Mouse (Mus musculus) heart, embryonic 12.5 days (tissue): ENCODE measurements around the gene Atp6v0a4. TPM values are rescaled to one million over a fixed set of nuclear protein-coding genes. Genes with fewer than 3 reads are reported as not detected.
A peak's percentile ranks its signal among the peaks of the same experiment; 100 is the strongest.

Experiments used
- ATAC-seq: fragments of 200-750 bp; cut with Nextera tagmentation; 2 replicates; pipeline ENCODE4 v1.8.0; 2017; ENCODE audit warnings: moderate TSS enrichment, moderate library complexity; ENCODE audit not compliant: insufficient number of reproducible peaks, low FRiP score
- H3K27ac ChIP-seq: fragments of 300-500 bp; sonication (generic); 2 replicates; pipeline ENCODE4 v1.5.1; 2016; ENCODE audit warnings: mild to moderate bottlenecking, moderate library complexity; ENCODE audit not compliant: poor library complexity, severe bottlenecking
- H3K27me3 ChIP-seq: fragments of 300-500 bp; sonication (generic); replicated peaks from 2 replicates; pipeline ENCODE4 v1.6.1; 2016; ENCODE audit warnings: mild to moderate bottlenecking, moderate library complexity
- H3K36me3 ChIP-seq: fragments of 300-500 bp; sonication (generic); 2 replicates; pipeline ENCODE4 v1.6.1; 2016; ENCODE audit warnings: mild to moderate bottlenecking, moderate library complexity
- H3K4me1 ChIP-seq: fragments of 300-500 bp; sonication (generic); replicated peaks from 2 replicates; pipeline ENCODE4 v1.6.1; 2016; ENCODE audit warnings: mild to moderate bottlenecking
- H3K4me2 ChIP-seq: fragments of 300-500 bp; sonication (generic); 2 replicates; pipeline ENCODE4 v1.6.1; 2016; ENCODE audit warnings: mild to moderate bottlenecking, moderate library complexity
- H3K4me3 ChIP-seq: fragments of 300-500 bp; sonication (generic); 2 replicates; pipeline ENCODE4 v1.5.1; 2016; ENCODE audit warnings: mild to moderate bottlenecking
- H3K9ac ChIP-seq: fragments of 300-500 bp; sonication (generic); 2 replicates; pipeline ENCODE4 v1.6.1; 2016; ENCODE audit warnings: mild to moderate bottlenecking, moderate library complexity
- H3K9me3 ChIP-seq: fragments of 300-500 bp; sonication (generic); replicated peaks from 2 replicates; pipeline ENCODE4 v1.6.1; 2016; ENCODE audit warnings: mild to moderate bottlenecking, moderate library complexity
- WGBS: fragments of 180-500 bp; shearing (Covaris S2); methylation state at CpG from one replicate; pipeline ENCODE4 v1.1.7; 2016; 5-methylcytosine and 5-hydroxymethylcytosine counted together
- polyA plus RNA-seq: library from polyadenylated mRNA; unstranded; fragments of >200 nt; fragmentation: Nextera tagmentation; extraction: Ambion mirVana; gene quantifications from 2 replicates; pipeline ENCODE4 v1.2.1, GENCODE M21; 2016

Atp6v0a4 gene
- polyA plus RNA-seq: 0.06 and 0.15 TPM in 2 replicates

GRCm38 (mm10) chr6:38124207-38124835 is at the start of gene Atp6v0a4:
Atp6v0a4 (minus strand) TSS chr6:38124586.
- Histone ChIP-seq H3K9me3 (no peaks in the 10 kb centered on the region), H3K36me3 (peaks cover 16% of the 10 kb centered on the region), H3K27me3 (no peaks in the 10 kb centered on the region), H3K27ac (no peak within 1 kb of the TSS), H3K9ac (no peak within 1 kb of the TSS), H3K4me3 (no peak within 1 kb of the TSS), H3K4me2 (no peak within 1 kb of the TSS), H3K4me1 (peaks cover 17% of the 10 kb centered on the region)
- WGBS: 86% methylated on average over 7 of the region's 7 CpGs
- ATAC-seq: no peak

GRCm38 (mm10) chr6:38165385-38165784 is 41.0 kb upstream of the Atp6v0a4 start:
- Histone ChIP-seq H3K4me2 (no peak overlapping the region), H3K4me3 (no peak overlapping the region), H3K27ac (no peak overlapping the region), H3K9ac (no peak overlapping the region), H3K9me3 (no peaks in the 10 kb centered on the region), H3K27me3 (no peaks in the 10 kb centered on the region), H3K4me1 (no peaks in the 10 kb centered on the region), H3K36me3 (peaks cover 19% of the 10 kb centered on the region)
- 72% methylated on average over 6 of the region's 6 CpGs for WGBS
- no peak for ATAC-seq

- Histone ChIP-seq H3K27ac (no peak overlapping the region), H3K27me3 (no peaks in the 10 kb centered on the region), H3K36me3 (peaks cover 14% of the 10 kb centered on the region), H3K4me1 (no peaks in the 10 kb centered on the region), H3K9me3 (no peaks in the 10 kb centered on the region), H3K4me3 (no peak overlapping the region), H3K9ac (no peak overlapping the region), H3K4me2 (no peak overlapping the region)
- ATAC-seq: no peak
- 88% methylated on average over 6 of the region's 6 CpGs for WGBS
Observed at GRCm38 (mm10) chr6:38164705-38165104, 40.3 kb upstream of the Atp6v0a4 start.

GRCm38 (mm10) chr6:38162825-38163504 is 38.6 kb upstream of the Atp6v0a4 start:
- no peak overlapping the region for H3K27ac ChIP-seq
- H3K27me3 ChIP-seq: no peaks in the 10 kb centered on the region
- WGBS: 77% methylated on average over 14 of the region's 14 CpGs
- ATAC-seq: no peak
- H3K4me2 ChIP-seq: no peak overlapping the region
- no peak overlapping the region for H3K4me3 ChIP-seq
- no peaks in the 10 kb centered on the region for H3K9me3 ChIP-seq
- H3K36me3 ChIP-seq: peaks cover 12% of the 10 kb centered on the region
- no peaks in the 10 kb centered on the region for H3K4me1 ChIP-seq
- H3K9ac ChIP-seq: no peak overlapping the region

GRCm38 (mm10) chr6:38160556-38160955 is 36.2 kb upstream of the Atp6v0a4 start:
- H3K27ac ChIP-seq: no peak overlapping the region
- no peaks in the 10 kb centered on the region for H3K9me3 ChIP-seq
- H3K9ac ChIP-seq: no peak overlapping the region
- no peak overlapping the region for H3K4me2 ChIP-seq
- no peak overlapping the region for H3K4me3 ChIP-seq
- no peak for ATAC-seq
- WGBS: 56% methylated on average over 2 of the region's 2 CpGs
- 0 out of 2 replicates have a peak, but pooled peaks cover 6% of the 10 kb centered on the region for H3K36me3 ChIP-seq
- H3K4me1 ChIP-seq: no peaks in the 10 kb centered on the region
- no peaks in the 10 kb centered on the region for H3K27me3 ChIP-seq

- no peaks in the 10 kb centered on the region for H3K9me3 ChIP-seq
- H3K4me3 ChIP-seq: no peak overlapping the region
- no peaks in the 10 kb centered on the region for H3K4me1 ChIP-seq
- 22% methylated on average over 3 of the region's 3 CpGs for WGBS
- no peak overlapping the region for H3K9ac ChIP-seq
- no peaks in the 10 kb centered on the region for H3K27me3 ChIP-seq
- H3K36me3 ChIP-seq: 0 out of 2 replicates have a peak, but pooled peaks cover 6% of the 10 kb centered on the region
- no peak overlapping the region for H3K4me2 ChIP-seq
- no peak for ATAC-seq
- H3K27ac ChIP-seq: no peak overlapping the region
Observed at GRCm38 (mm10) chr6:38160102-38160501, 35.7 kb upstream of the Atp6v0a4 start.

GRCm38 (mm10) chr6:38159576-38159975 is 35.2 kb upstream of the Atp6v0a4 start:
- WGBS: 82% methylated on average over 4 of the region's 4 CpGs
- 0 out of 2 replicates have a peak, but pooled peaks cover 4% of the 10 kb centered on the region for H3K36me3 ChIP-seq
- no peak overlapping the region for H3K4me3 ChIP-seq
- H3K9me3 ChIP-seq: no peaks in the 10 kb centered on the region
- no peaks in the 10 kb centered on the region for H3K27me3 ChIP-seq
- H3K27ac ChIP-seq: no peak overlapping the region
- H3K4me1 ChIP-seq: no peaks in the 10 kb centered on the region
- no peak overlapping the region for H3K9ac ChIP-seq
- no peak overlapping the region for H3K4me2 ChIP-seq
- no peak for ATAC-seq

GRCm38 (mm10) chr6:38157925-38158324 is 33.5 kb upstream of the Atp6v0a4 start:
- Histone ChIP-seq H3K27ac (no peak overlapping the region), H3K9ac (no peak overlapping the region), H3K9me3 (no peaks in the 10 kb centered on the region), H3K4me3 (no peak overlapping the region), H3K27me3 (no peaks in the 10 kb centered on the region), H3K36me3 (no peaks in the 10 kb centered on the region), H3K4me2 (no peak overlapping the region), H3K4me1 (no peaks in the 10 kb centered on the region)
- ATAC-seq: no peak
- WGBS: 86% methylated on average over 16 of the region's 16 CpGs

GRCm38 (mm10) chr6:38156204-38156603 is 31.8 kb upstream of the Atp6v0a4 start:
- Histone ChIP-seq H3K9ac (no peak overlapping the region), H3K4me3 (no peak overlapping the region), H3K36me3 (no peaks in the 10 kb centered on the region), H3K4me1 (peaks cover 9% of the 10 kb centered on the region), H3K9me3 (no peaks in the 10 kb centered on the region), H3K27ac (no peak overlapping the region), H3K4me2 (no peak overlapping the region), H3K27me3 (no peaks in the 10 kb centered on the region)
- ATAC-seq: no peak
- WGBS: 88% methylated on average over 5 of the region's 5 CpGs

GRCm38 (mm10) chr6:38152305-38152704 is 27.9 kb upstream of the Atp6v0a4 start:
- ATAC-seq: no peak
- peak overlapping the region; percentile 13; the same call in 1 of the 2 replicates for H3K27ac ChIP-seq

GRCm38 (mm10) chr6:38149483-38149882 is 25.1 kb upstream of the Atp6v0a4 start:
- H3K9me3 ChIP-seq: no peaks in the 10 kb centered on the region
- WGBS: 91% methylated on average over 19 of the region's 19 CpGs
- no peak overlapping the region for H3K9ac ChIP-seq
- peaks cover 23% of the 10 kb centered on the region for H3K4me1 ChIP-seq
- no peak for ATAC-seq
- H3K4me2 ChIP-seq: no peak overlapping the region
- no peaks in the 10 kb centered on the region for H3K27me3 ChIP-seq
- H3K4me3 ChIP-seq: no peak overlapping the region
- no peak overlapping the region for H3K27ac ChIP-seq
- peaks cover 10% of the 10 kb centered on the region; the same call in 1 of the 2 replicates for H3K36me3 ChIP-seq

More at GRCm38 (mm10) chr6:38152305-38152704, 27.9 kb upstream of the Atp6v0a4 start:
- Histone ChIP-seq H3K4me3 (no peak overlapping the region), H3K36me3 (0 out of 2 replicates have a peak, but pooled peaks cover 6% of the 10 kb centered on the region), H3K9ac (no peak overlapping the region), H3K27me3 (no peaks in the 10 kb centered on the region), H3K4me2 (no peak overlapping the region), H3K9me3 (no peaks in the 10 kb centered on the region), H3K4me1 (peaks cover 19% of the 10 kb centered on the region)
- 32% methylated on average over 11 of the region's 11 CpGs for WGBS
